Mouse (Mus musculus) intestine, embryonic 15.5 days (tissue): ENCODE measurements around the gene Cdr2l. TPM values are rescaled to one million over a fixed set of nuclear protein-coding genes. Genes with fewer than 3 reads are reported as not detected.

Experiments
- ATAC-seq: fragments of 200-750 bp; cut with Nextera tagmentation; 2 replicates; pipeline ENCODE4 v1.8.0; 2017; ENCODE audit warnings: moderate TSS enrichment, moderate library complexity
- H3K27ac ChIP-seq: fragments of 300-500 bp; sonication (generic); 2 replicates; pipeline ENCODE4 v1.5.1; 2015; ENCODE audit warnings: mild to moderate bottlenecking, inconsistent platforms
- H3K27me3 ChIP-seq: fragments of 300-500 bp; sonication (generic); replicated peaks from 2 replicates; pipeline ENCODE4 v1.6.1; 2015; ENCODE audit warnings: inconsistent platforms
- H3K36me3 ChIP-seq: fragments of 300-500 bp; sonication (generic); 2 replicates; pipeline ENCODE4 v1.6.1; 2015; ENCODE audit warnings: inconsistent platforms
- H3K4me1 ChIP-seq: fragments of 300-500 bp; sonication (generic); replicated peaks from 2 replicates; pipeline ENCODE4 v1.6.1; 2015; ENCODE audit warnings: inconsistent platforms
- H3K4me2 ChIP-seq: fragments of 300-500 bp; sonication (generic); replicated peaks from 2 replicates; pipeline ENCODE4 v1.6.1; 2015; ENCODE audit warnings: mild to moderate bottlenecking, inconsistent platforms
- H3K4me3 ChIP-seq: fragments of 300-500 bp; sonication (generic); replicated peaks from 2 replicates; pipeline ENCODE4 v1.5.1; 2015; ENCODE audit warnings: inconsistent platforms
- H3K9ac ChIP-seq: fragments of 300-500 bp; sonication (generic); 2 replicates; pipeline ENCODE4 v1.6.1; 2015; ENCODE audit warnings: inconsistent platforms
- H3K9me3 ChIP-seq: fragments of 300-500 bp; sonication (generic); 2 replicates; pipeline ENCODE4 v1.6.1; 2016; ENCODE audit warnings: inconsistent platforms
- WGBS: fragments of 180-500 bp; shearing (Covaris S2); methylation state at CpG from one replicate; pipeline ENCODE4 v1.1.7; 2015; 5-methylcytosine and 5-hydroxymethylcytosine counted together
- polyA plus RNA-seq: library from polyadenylated mRNA; unstranded; fragments of >200 nt; fragmentation: Nextera tagmentation; extraction: Ambion mirVana; gene quantifications from 2 replicates; pipeline ENCODE4 v1.2.1, GENCODE M21; 2015

The Cdr2l gene
- polyA plus RNA-seq, 1 experiment from 2014 or later: 7.5 TPM

DNA sequence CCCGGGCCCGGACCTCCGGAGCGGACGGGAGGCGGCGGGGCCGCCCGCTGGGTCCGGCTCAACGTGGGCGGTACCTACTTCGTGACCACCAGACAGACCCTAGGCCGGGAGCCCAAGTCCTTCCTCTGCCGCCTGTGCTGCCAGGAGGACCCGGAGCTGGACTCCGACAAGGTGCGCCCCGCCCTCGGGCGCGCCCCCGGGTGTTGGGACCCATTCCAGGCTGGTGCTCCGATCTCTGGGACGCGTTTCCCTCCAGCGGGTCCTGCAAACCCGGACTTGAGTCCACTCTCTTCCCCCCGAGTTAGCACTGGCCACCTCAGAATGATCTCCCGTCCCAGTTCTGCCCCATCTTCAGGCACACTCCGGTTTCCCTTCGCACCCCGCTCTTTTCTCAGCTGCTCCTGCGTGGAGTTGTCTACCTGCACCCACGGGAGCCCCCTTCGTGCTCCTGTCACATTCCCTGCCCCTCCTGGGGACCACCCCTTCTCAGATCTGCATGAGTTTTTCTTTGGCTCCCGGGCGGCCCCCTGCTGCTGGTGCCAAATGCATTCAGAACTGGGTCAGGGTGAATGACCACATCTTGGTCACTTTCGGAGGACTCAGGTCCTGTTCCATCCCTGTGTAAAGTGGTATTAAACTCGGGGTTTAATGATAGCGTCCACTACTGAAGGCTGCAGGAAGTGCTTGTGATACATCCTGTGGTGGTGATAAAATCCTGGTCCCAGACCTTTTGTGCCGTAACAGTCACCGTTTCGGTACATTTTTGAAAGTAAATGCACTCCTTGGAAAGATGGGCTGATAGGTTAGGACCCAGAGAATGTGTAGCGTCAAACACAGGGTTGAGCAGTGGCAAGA is 38.8 kb downstream of the Cdr2l start:
- Histone ChIP-seq H3K27ac (peak overlapping the region; percentile 83), H3K4me2 (peak overlapping the region; percentile 87), H3K9ac (peak overlapping the region; percentile 95), H3K4me1 (peaks cover 21% of the 10 kb centered on the region), H3K36me3 (peaks cover 18% of the 10 kb centered on the region), H3K27me3 (no peaks in the 10 kb centered on the region), H3K4me3 (peak overlapping the region; percentile 92), H3K9me3 (no peaks in the 10 kb centered on the region)
- peak; percentile 85 for ATAC-seq
- under 1% methylated on average over 45 of the region's 45 CpGs for WGBS

DNA sequence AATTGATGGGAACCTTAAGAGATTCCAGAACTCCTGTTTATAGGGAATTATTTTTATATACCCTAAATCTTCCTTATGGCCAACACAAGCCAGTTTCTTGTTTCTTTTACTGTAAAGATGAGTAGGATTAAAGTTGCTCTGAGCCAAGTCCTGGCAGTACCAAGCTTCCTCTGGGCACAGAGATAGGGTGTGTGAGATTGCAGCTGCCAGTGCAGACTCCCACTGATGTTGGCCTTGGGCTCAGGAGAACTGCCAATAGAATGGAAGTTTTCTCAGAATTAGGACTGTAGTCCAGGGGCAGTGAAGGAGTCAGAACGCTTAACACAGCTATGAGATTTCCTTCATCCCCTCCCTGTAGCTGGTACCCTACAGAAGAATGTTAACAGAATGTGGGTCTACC is 39.6 kb downstream of the Cdr2l start:
- Histone ChIP-seq H3K27ac (no peak overlapping the region), H3K27me3 (no peaks in the 10 kb centered on the region), H3K4me1 (peaks cover 21% of the 10 kb centered on the region), H3K9me3 (no peaks in the 10 kb centered on the region), H3K36me3 (peaks cover 10% of the 10 kb centered on the region), H3K9ac (peak overlapping the region; percentile 18; the same call in 1 of the 2 replicates), H3K4me3 (no peak overlapping the region), H3K4me2 (peak overlapping the region; percentile 87)
- WGBS: 41% methylated on average over 1 of the region's 1 CpGs
- ATAC-seq: no peak

DNA sequence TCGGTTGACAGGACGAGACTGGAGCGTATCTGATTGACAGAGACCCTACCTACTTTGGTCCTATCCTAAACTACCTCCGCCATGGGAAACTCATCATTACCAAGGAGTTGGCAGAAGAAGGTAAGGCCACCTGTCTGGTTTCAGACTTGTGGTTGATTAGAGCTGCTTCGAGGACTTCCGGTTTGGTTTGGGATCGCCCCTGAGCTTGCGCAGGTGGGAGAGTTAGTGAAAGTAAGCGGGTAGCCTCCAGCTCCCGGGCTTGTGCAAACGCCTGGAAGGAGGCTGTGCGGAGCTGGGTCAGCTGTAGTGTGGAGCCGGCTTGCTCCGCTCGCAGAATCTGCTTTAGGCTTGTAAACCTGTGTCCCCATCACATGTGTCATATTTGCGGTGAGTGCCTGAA is 40.3 kb downstream of the Cdr2l start:
- ATAC-seq: no peak
- H3K4me1 ChIP-seq: peaks cover 21% of the 10 kb centered on the region
- 88% methylated on average over 16 of the region's 16 CpGs for WGBS

DNA sequence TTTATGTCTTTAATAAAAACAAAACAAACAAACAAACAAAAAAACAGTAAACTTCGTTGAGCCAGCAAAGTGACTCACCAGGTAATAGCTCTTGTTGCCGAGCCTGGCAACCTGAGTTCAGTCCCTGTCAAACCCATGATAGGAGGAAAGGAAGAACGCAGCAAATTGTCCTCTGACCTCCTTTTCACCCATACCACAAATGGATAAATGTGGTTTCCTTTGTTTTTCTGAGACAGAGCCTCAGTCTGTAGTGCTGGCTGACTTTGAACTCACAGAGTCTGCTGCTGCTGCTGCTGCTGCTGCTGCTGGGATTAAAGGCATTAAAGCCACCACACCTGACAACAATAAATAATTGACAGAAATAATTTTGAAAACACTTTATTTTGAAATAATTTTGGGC is 41.4 kb downstream of the Cdr2l start:
- ATAC-seq: no peak
- Histone ChIP-seq H3K4me1 (peaks cover 19% of the 10 kb centered on the region), H3K9ac (no peak overlapping the region), H3K9me3 (no peaks in the 10 kb centered on the region), H3K4me2 (no peak overlapping the region), H3K27ac (no peak overlapping the region), H3K4me3 (no peak overlapping the region), H3K27me3 (no peaks in the 10 kb centered on the region), H3K36me3 (peaks cover 4% of the 10 kb centered on the region)
- 79% methylated on average over 3 of the region's 3 CpGs for WGBS

More for the DNA sequence above, 40.3 kb downstream of the Cdr2l start:
- H3K27me3 ChIP-seq: no peaks in the 10 kb centered on the region
- no peaks in the 10 kb centered on the region for H3K9me3 ChIP-seq
- H3K27ac ChIP-seq: no peak overlapping the region
- peaks cover 6% of the 10 kb centered on the region for H3K36me3 ChIP-seq
- H3K4me3 ChIP-seq: no peak overlapping the region
- no peak overlapping the region for H3K9ac ChIP-seq
- no peak overlapping the region for H3K4me2 ChIP-seq

DNA sequence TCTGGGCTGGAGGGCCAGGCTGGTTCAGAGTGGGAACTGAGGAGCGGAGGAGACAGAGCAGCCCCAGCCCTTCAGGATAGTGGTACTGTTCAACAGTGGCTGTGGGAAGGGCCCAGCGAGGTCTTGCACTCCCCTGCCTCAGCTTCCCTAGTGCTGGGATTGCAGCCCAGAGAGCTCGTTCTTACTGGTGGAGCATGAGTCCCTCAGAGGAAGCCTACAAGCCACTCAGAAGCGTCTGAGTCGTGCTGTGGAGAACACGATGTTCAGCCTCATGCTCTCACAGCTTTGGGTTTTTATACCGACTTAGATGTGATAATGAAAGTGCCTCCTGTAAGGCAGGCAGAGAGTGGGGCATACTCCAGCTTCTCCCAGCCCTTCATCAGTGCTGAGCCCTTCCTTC is 43.0 kb downstream of the Cdr2l start:
- H3K27me3 ChIP-seq: no peaks in the 10 kb centered on the region
- no peak overlapping the region for H3K4me2 ChIP-seq
- no peak overlapping the region for H3K27ac ChIP-seq
- WGBS: 82% methylated on average over 7 of the region's 7 CpGs
- H3K36me3 ChIP-seq: peaks cover 4% of the 10 kb centered on the region
- ATAC-seq: no peak
- H3K4me3 ChIP-seq: no peak overlapping the region
- H3K9ac ChIP-seq: no peak overlapping the region
- peaks cover 12% of the 10 kb centered on the region for H3K4me1 ChIP-seq
- H3K9me3 ChIP-seq: no peaks in the 10 kb centered on the region

DNA sequence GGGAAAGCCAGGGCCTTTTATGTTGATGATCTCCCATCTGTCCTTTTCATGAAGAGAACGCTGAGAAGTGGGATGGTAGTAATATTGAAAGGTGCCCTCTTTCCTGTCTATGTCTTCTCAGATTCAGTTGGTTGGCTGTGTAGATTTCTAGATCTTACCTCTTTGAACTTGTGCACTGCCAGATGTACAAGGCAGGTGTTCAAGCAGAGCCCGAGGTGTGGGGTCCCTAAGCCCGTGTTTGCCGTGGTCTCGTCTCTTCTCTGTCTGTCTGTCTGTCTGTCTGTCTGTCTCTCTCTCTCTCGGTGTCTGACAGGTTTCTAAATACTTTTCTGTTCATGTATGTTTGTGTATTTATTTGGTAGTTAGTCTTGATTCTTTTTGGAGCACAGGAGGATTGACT is 44.0 kb downstream of the Cdr2l start:
- no peak overlapping the region for H3K4me3 ChIP-seq
- H3K4me1 ChIP-seq: peaks cover 11% of the 10 kb centered on the region
- H3K36me3 ChIP-seq: peaks cover 9% of the 10 kb centered on the region
- H3K9ac ChIP-seq: no peak overlapping the region
- 86% methylated on average over 6 of the region's 6 CpGs for WGBS
- no peaks in the 10 kb centered on the region for H3K27me3 ChIP-seq
- no peak for ATAC-seq
- no peak overlapping the region for H3K27ac ChIP-seq
- no peaks in the 10 kb centered on the region for H3K9me3 ChIP-seq
- no peak overlapping the region for H3K4me2 ChIP-seq

DNA sequence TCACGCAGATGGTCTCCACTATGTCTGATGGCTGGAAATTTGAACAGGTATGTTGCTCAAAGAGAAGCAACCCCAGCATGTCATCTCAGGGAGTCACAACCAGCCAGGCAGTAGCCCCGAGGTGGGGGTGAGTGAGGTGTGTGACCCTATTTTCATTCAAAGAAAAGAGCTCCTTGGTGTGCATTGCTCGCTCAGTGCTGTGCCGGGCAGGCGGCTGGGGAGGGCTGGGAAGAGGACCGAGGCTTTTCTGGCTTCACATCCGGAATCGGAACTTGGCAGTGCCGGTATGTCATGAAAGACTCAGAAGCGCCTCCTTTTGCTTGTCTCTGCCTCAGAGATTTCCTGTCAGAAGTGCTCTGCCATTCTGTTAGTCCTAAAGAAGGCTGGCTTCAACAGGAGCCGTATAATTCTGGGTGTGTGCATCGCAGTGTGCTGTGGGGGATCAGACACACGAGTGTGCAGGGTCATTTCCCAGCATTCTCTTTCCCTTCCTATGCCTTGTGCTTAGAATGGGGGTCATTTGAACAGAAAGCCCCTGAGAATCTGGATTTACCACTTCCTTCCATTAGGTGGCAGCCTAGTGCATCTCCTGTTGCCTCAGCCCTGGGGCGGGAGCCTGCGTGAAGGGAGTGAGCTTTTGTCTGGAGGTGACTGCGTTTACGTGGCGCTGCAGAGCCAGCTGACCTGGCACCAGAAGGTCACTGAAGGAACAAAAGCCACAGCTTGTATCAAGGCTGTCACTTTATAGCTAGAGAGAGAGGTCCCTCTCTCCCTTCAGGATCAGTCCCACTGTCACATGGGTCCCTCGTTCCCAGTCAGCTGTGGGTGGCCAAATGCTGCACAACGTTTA is 46.0 kb downstream of the Cdr2l start:
- 39% methylated on average over 20 of the region's 20 CpGs for WGBS
- Histone ChIP-seq H3K9me3 (no peaks in the 10 kb centered on the region), H3K36me3 (peaks cover 19% of the 10 kb centered on the region), H3K27ac (no peak overlapping the region), H3K27me3 (no peaks in the 10 kb centered on the region), H3K9ac (no peak overlapping the region), H3K4me3 (no peak overlapping the region), H3K4me1 (no peaks in the 10 kb centered on the region), H3K4me2 (0 out of 2 replicates have a peak overlapping the region, but pooled peaks have one; percentile 22)
- ATAC-seq: peak; percentile 80

DNA sequence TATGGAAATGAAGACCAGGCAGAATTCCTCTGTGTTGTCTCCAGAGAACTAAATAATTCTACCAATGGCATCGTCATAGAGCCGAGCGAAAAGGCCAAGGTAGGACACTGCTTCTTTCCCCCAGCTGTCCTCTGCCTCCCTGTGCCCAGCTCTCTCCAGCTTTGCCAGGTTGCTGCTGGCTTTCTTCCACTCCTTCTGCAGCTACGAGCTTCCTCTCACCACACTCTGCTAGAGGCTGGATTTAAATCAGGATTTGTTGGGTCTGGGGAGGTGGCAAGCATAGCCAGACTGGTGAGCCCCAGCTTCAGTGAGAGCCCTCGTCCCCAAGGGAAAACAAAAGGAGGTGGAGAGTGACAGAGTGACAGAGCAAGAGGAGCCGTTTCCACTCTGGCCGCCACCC is 47.6 kb downstream of the Cdr2l start:
- H3K27ac ChIP-seq: no peak overlapping the region
- no peaks in the 10 kb centered on the region for H3K27me3 ChIP-seq
- H3K36me3 ChIP-seq: peaks cover 19% of the 10 kb centered on the region
- H3K4me3 ChIP-seq: no peak overlapping the region
- WGBS: 88% methylated on average over 7 of the region's 7 CpGs
- H3K9me3 ChIP-seq: no peaks in the 10 kb centered on the region
- H3K4me2 ChIP-seq: no peak overlapping the region
- ATAC-seq: no peak
- H3K4me1 ChIP-seq: no peaks in the 10 kb centered on the region
- no peak overlapping the region for H3K9ac ChIP-seq

DNA sequence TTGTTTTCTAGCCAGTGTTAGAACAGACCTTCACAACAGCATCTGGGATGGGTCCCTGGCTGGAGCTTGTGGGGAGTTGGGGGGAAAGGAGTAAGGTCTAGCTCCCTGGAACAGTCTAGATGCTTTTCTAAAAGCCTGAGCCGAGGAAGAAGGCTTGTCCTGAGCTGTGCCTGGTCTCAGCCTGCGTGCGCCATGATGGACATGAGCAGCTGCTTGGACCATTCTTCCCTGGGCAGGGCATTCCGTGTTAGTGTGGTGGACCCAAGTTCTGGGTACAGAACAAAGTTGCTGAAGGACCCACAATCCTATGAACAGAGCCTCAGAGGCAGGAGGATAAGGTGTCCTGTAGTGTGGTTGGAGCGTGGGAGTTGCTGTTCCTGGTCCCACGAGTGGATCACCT is 48.8 kb downstream of the Cdr2l start:
- no peak for ATAC-seq
- Histone ChIP-seq H3K9ac (no peak overlapping the region), H3K4me2 (no peak overlapping the region), H3K27me3 (no peaks in the 10 kb centered on the region), H3K36me3 (peaks cover 19% of the 10 kb centered on the region), H3K9me3 (no peaks in the 10 kb centered on the region), H3K4me3 (no peak overlapping the region), H3K4me1 (peaks cover 3% of the 10 kb centered on the region; the same call in 1 of the 2 replicates), H3K27ac (no peak overlapping the region)
- 89% methylated on average over 6 of the region's 6 CpGs for WGBS

DNA sequence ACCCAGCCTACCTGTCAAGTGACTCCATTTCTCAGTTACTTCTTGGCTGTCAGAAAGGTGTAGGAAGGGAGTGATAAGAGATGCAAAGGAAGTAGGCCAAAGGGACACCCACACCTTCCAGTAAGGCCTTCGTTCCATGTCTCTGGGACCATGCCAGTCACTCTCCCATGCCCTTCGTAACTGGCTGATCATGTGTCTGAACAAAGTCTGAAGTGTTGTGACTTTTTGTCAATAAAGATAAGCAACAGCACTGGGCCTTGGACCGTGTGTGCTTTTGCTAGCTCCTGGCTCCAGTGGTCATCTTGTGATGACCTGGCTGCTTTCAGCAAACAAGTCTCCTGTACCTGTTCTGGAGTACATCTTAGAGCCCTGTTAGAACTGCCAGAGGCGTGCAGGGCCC is 51.1 kb downstream of the Cdr2l start:
- Histone ChIP-seq H3K36me3 (peaks cover 15% of the 10 kb centered on the region), H3K27me3 (no peaks in the 10 kb centered on the region), H3K4me2 (no peak overlapping the region), H3K9ac (no peak overlapping the region), H3K27ac (no peak overlapping the region), H3K4me3 (no peak overlapping the region), H3K9me3 (no peaks in the 10 kb centered on the region), H3K4me1 (peaks cover 11% of the 10 kb centered on the region)
- peak; percentile 49 for ATAC-seq
- 61% methylated on average over 4 of the region's 4 CpGs for WGBS

DNA sequence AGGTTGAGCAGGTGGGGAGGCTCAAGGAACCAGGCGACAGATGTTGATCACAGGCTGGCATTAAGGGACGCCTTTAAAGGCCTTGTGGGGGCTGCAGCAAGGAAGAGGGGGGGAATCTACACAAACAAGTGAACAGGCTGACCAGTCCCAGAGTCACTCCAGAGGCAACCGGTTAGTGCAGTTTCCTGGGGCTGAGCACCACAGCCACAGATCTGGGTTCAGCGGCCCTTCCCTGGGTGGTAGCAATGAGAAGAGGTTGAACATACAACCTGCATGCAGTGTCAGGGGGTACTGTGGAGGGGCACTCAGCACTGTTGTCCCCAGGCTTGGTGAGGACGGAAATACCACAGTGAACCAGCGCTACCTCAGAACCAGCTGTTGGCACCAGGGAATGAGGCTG is 51.6 kb downstream of the Cdr2l start:
- no peak overlapping the region for H3K27ac ChIP-seq
- 78% methylated on average over 6 of the region's 6 CpGs for WGBS
- no peak overlapping the region for H3K4me3 ChIP-seq
- H3K9me3 ChIP-seq: no peaks in the 10 kb centered on the region
- no peak overlapping the region for H3K4me2 ChIP-seq
- H3K27me3 ChIP-seq: no peaks in the 10 kb centered on the region
- ATAC-seq: no peak; the same call in 1 of the 2 replicates
- H3K4me1 ChIP-seq: peaks cover 11% of the 10 kb centered on the region
- H3K9ac ChIP-seq: no peak overlapping the region
- peaks cover 15% of the 10 kb centered on the region for H3K36me3 ChIP-seq

DNA sequence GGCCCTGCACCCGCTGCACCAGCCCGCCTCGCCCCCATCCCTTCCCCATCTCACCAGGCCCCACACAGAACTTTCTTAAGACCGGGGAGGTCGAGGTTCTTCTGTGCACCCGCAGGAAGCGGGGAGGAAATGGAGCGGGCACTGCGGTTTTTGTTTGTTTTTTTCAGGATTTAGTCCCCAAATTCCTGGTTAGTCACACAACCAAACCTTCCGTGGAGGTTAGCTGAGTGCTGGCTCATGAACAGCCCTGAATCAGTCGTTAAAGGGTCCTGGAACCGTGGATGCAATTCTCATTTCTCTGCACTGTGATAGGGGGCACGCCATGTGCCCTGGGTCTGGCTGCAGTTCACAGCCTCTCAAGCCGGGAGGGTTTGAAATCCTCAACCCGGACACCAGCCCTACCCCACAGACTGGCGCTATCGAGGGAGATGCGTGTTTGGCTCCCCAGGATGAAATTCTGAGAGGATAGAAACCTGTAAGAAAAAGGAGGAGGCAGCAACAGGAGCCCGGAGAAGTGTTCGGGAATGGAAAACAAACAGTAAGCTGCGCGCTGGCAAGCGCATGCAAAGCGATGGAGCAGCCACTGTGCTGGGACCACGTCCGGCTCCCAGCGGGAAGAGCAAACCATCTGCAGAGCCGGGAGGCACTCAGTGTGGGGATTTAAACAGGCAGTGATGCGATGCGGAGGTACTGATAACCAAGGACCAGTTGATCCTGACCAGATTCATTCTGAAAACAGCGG is 54.1 kb downstream of the Cdr2l start:
- H3K4me1 ChIP-seq: peaks cover 11% of the 10 kb centered on the region

More for the DNA sequence above, 54.1 kb downstream of the Cdr2l start:
- Histone ChIP-seq H3K4me2 (peak overlapping the region; percentile 68), H3K27ac (no peak overlapping the region), H3K27me3 (no peaks in the 10 kb centered on the region), H3K36me3 (peaks cover 9% of the 10 kb centered on the region), H3K9ac (peak overlapping the region; percentile 43), H3K4me3 (peak overlapping the region; percentile 10), H3K9me3 (no peaks in the 10 kb centered on the region)
- 7% methylated on average over 31 of the region's 31 CpGs for WGBS
- ATAC-seq: peak; percentile 53; the same call in 1 of the 2 replicates
